In genomic region chr9:65243249-65243648, GRCm38 (mm10) we compare ENCODE assay signal across 16 mouse cellular contexts. TPM values are rescaled to one million over a fixed set of nuclear protein-coding genes. Genes with fewer than 3 reads are reported as not detected.
A peak's percentile ranks its signal among the peaks of the same experiment; 100 is the strongest.
DNase-seq lines count a peak whose midpoint lies in the region; ATAC-seq and TF ChIP-seq lines count a peak whose summit lies in the region.
"Had no signal": no experiment of that assay in that cellular context is flagged by ENCODE, and none has a peak within 500 bp of the region (broad histone marks: within the 10 kb centered on the region; RNA-seq: fewer than 3 reads in every experiment).

No protein-coding gene starts in this region.

- H3K4me2 ChIP-seq in embryonic facial prominence, embryonic 13.5 days: no peak overlapping the region
- H3K4me2 ChIP-seq in kidney, embryonic 14.5 days (replicated peaks; ENCODE audit: low read depth, low read length): no peak overlapping the region
- H3K4me2 ChIP-seq in midbrain, embryonic 11.5 days: no peak overlapping the region
- no peak overlapping the region for H3K4me2 ChIP-seq in midbrain, postnatal 0 days (ENCODE audit: low read depth, low read length, poor library complexity, severe bottlenecking)
- H3K4me2 ChIP-seq in midbrain, embryonic 16.5 days (ENCODE audit: low read length): no peak overlapping the region

- no peaks in the 10 kb centered on the region for H3K27me3 ChIP-seq in embryonic facial prominence, embryonic 13.5 days
- H3K27me3 ChIP-seq in embryonic facial prominence, embryonic 10.5 days (replicated peaks; ENCODE audit: low read depth, poor library complexity, severe bottlenecking): no peaks in the 10 kb centered on the region
- no peaks in the 10 kb centered on the region for H3K27me3 ChIP-seq in kidney, embryonic 14.5 days (ENCODE audit: control insufficient read depth, insufficient read depth, low read length)
- H3K27me3 ChIP-seq in midbrain, embryonic 11.5 days (ENCODE audit: control insufficient read depth, insufficient read depth, low read length): no peaks in the 10 kb centered on the region
- no peaks in the 10 kb centered on the region for H3K27me3 ChIP-seq in midbrain, postnatal 0 days (ENCODE audit: insufficient read depth, low read length)
- H3K27me3 ChIP-seq in midbrain, embryonic 16.5 days (ENCODE audit: control insufficient read depth, insufficient read depth, low read depth, low read length): no peaks in the 10 kb centered on the region

- H3K27ac ChIP-seq in embryonic facial prominence, embryonic 13.5 days: peak overlapping the region; percentile 51; the same call in 1 of the 2 replicates
- H3K27ac ChIP-seq in embryonic facial prominence, embryonic 10.5 days (replicated peaks): no peak overlapping the region
- peak overlapping the region; percentile 38 for H3K27ac ChIP-seq in kidney, embryonic 14.5 days (ENCODE audit: low read depth, low read length)
- peak overlapping the region; percentile 40; the same call in 1 of the 2 replicates for H3K27ac ChIP-seq in midbrain, embryonic 11.5 days (ENCODE audit: low read depth, low read length)
- no peak overlapping the region for H3K27ac ChIP-seq in midbrain, postnatal 0 days (ENCODE audit: low read depth, low read length)
- H3K27ac ChIP-seq in midbrain, embryonic 16.5 days (ENCODE audit: low read length): peak overlapping the region; percentile 17; the same call in 1 of the 2 replicates

- no peak for ATAC-seq in embryonic facial prominence, embryonic 13.5 days (ENCODE audit: insufficient number of reproducible peaks, insufficient read depth, low FRiP score, low TSS enrichment, low read depth)
- no peak for ATAC-seq in kidney, embryonic 14.5 days (ENCODE audit: low FRiP score, low TSS enrichment)
- ATAC-seq in midbrain, embryonic 11.5 days (ENCODE audit: low FRiP score): no peak
- ATAC-seq in midbrain, postnatal 0 days (ENCODE audit: low FRiP score): no peak
- ATAC-seq in midbrain, embryonic 16.5 days: no peak
- ATAC-seq: forebrain, embryonic 14.5 days had no signal

- TF ChIP-seq CTCF in midbrain, postnatal 0 days (IDR thresholded peaks at IDR 0.05): no peak

- H3K9me3 ChIP-seq in embryonic facial prominence, embryonic 13.5 days: no peaks in the 10 kb centered on the region
- H3K9me3 ChIP-seq in embryonic facial prominence, embryonic 10.5 days: no peaks in the 10 kb centered on the region
- no peaks in the 10 kb centered on the region for H3K9me3 ChIP-seq in kidney, embryonic 14.5 days (ENCODE audit: control insufficient read depth, low read length)
- H3K9me3 ChIP-seq in midbrain, embryonic 11.5 days (ENCODE audit: control insufficient read depth, low read length): no peaks in the 10 kb centered on the region
- H3K9me3 ChIP-seq in midbrain, postnatal 0 days (ENCODE audit: low read length): no peaks in the 10 kb centered on the region
- no peaks in the 10 kb centered on the region for H3K9me3 ChIP-seq in midbrain, embryonic 16.5 days (replicated peaks; ENCODE audit: control insufficient read depth, low read length, poor library complexity, severe bottlenecking)
- H3K9me3 ChIP-seq: megakaryocyte, embryonic 14.5 days had no signal

- DNase-seq in embryonic facial prominence, embryonic 10.5 days (ENCODE audit: low spot score): no peak
- DNase-seq in kidney, postnatal 10 days: no peak
- peak; percentile 79 for DNase-seq in midbrain, embryonic 11.5 days (ENCODE audit: low spot score, missing footprints)
- DNase-seq in midbrain, postnatal 0 days (ENCODE audit: low spot score): no peak
- no peak for DNase-seq in layer of hippocampus, adult 9-11 months
- DNase-seq: adrenal gland, postnatal 10 days; cerebellum, postnatal 14 days; gastrocnemius, postnatal 10 days; liver; retina, postnatal 1 day; thymus, adult 18-20 months had no signal

- H3K4me3 ChIP-seq in embryonic facial prominence, embryonic 13.5 days: no peak overlapping the region
- no peak overlapping the region for H3K4me3 ChIP-seq in embryonic facial prominence, embryonic 10.5 days
- no peak overlapping the region for H3K4me3 ChIP-seq in kidney, embryonic 14.5 days (ENCODE audit: low read length)
- no peak overlapping the region for H3K4me3 ChIP-seq in midbrain, embryonic 11.5 days (ENCODE audit: low read depth, low read length)
- no peak overlapping the region for H3K4me3 ChIP-seq in midbrain, postnatal 0 days (ENCODE audit: low read depth, low read length)
- no peak overlapping the region for H3K4me3 ChIP-seq in midbrain, embryonic 16.5 days (ENCODE audit: low read depth, low read length)
- H3K4me3 ChIP-seq: megakaryocyte, embryonic 14.5 days had no signal

- H3K4me1 ChIP-seq in embryonic facial prominence, embryonic 13.5 days: peaks cover 14% of the 10 kb centered on the region
- H3K4me1 ChIP-seq in embryonic facial prominence, embryonic 10.5 days: peaks cover 37% of the 10 kb centered on the region
- H3K4me1 ChIP-seq in kidney, embryonic 14.5 days (ENCODE audit: control insufficient read depth, insufficient read depth, low read length): peaks cover 25% of the 10 kb centered on the region
- H3K4me1 ChIP-seq in midbrain, embryonic 11.5 days (ENCODE audit: control insufficient read depth, insufficient read depth, low read length): peaks cover 4% of the 10 kb centered on the region
- no peaks in the 10 kb centered on the region for H3K4me1 ChIP-seq in midbrain, postnatal 0 days (ENCODE audit: insufficient read depth, low read length)
- no peaks in the 10 kb centered on the region for H3K4me1 ChIP-seq in midbrain, embryonic 16.5 days (ENCODE audit: control insufficient read depth, insufficient read depth, low read length)

- H3K9ac ChIP-seq in embryonic facial prominence, embryonic 13.5 days: no peak overlapping the region
- no peak overlapping the region for H3K9ac ChIP-seq in kidney, embryonic 14.5 days (ENCODE audit: low read depth, low read length)
- no peak overlapping the region for H3K9ac ChIP-seq in midbrain, embryonic 11.5 days (ENCODE audit: low read length)
- H3K9ac ChIP-seq in midbrain, postnatal 0 days (replicated peaks; ENCODE audit: low read length, poor library complexity, severe bottlenecking): no peak overlapping the region
- no peak overlapping the region for H3K9ac ChIP-seq in midbrain, embryonic 16.5 days (ENCODE audit: low read depth, low read length)

- no peaks in the 10 kb centered on the region for H3K36me3 ChIP-seq in embryonic facial prominence, embryonic 13.5 days
- H3K36me3 ChIP-seq in embryonic facial prominence, embryonic 10.5 days (replicated peaks): no peaks in the 10 kb centered on the region
- no peaks in the 10 kb centered on the region for H3K36me3 ChIP-seq in kidney, embryonic 14.5 days (ENCODE audit: control insufficient read depth, insufficient read depth, low read length)
- H3K36me3 ChIP-seq in midbrain, embryonic 11.5 days (ENCODE audit: control insufficient read depth, insufficient read depth, low read length): no peaks in the 10 kb centered on the region
- peaks cover 6% of the 10 kb centered on the region; the same call in 1 of the 2 replicates for H3K36me3 ChIP-seq in midbrain, postnatal 0 days (ENCODE audit: insufficient read depth, low read length)
- no peaks in the 10 kb centered on the region for H3K36me3 ChIP-seq in midbrain, embryonic 16.5 days (ENCODE audit: control insufficient read depth, insufficient read depth, low read length)

- WGBS in embryonic facial prominence, embryonic 13.5 days: 47% methylated on average over 4 of the region's 4 CpGs
- 57% methylated on average over 4 of the region's 4 CpGs for WGBS in embryonic facial prominence, embryonic 10.5 days
- WGBS in kidney, embryonic 14.5 days: 50% methylated on average over 4 of the region's 4 CpGs
- 50% methylated on average over 4 of the region's 4 CpGs for WGBS in midbrain, embryonic 11.5 days
- WGBS in midbrain, postnatal 0 days: 46% methylated on average over 4 of the region's 4 CpGs
- 42% methylated on average over 4 of the region's 4 CpGs for whole genome bisulfite sequencing in midbrain, embryonic 16.5 days

RNA-seq across cellular contexts. Expression of gene Cilp, which starts 21.7 kb away (rescaled TPM):
- polyA plus RNA-seq in embryonic facial prominence, embryonic 13.5 days (2015; fragmentation: Nextera tagmentation; extraction: Ambion mirVana): 0.74 and 1.2 TPM in 2 replicates
- polyA plus RNA-seq in embryonic facial prominence, embryonic 10.5 days (2016; fragmentation: Nextera tagmentation; extraction: Ambion mirVana): 0.05 and 0.15 TPM in 2 replicates
- polyA plus RNA-seq in kidney, embryonic 14.5 days (2014; fragmentation: Nextera tagmentation; extraction: Ambion mirVana): 0.40 and 0.64 TPM in 2 replicates
- 0.12 and 0.16 TPM in 2 replicates for polyA plus RNA-seq in midbrain, embryonic 11.5 days (2014; fragmentation: Nextera tagmentation; extraction: Ambion mirVana)
- total RNA-seq in midbrain, postnatal 0 days (2014; rRNA removed): 0.09 and 0.60 TPM in 2 replicates
- 0.15 TPM in 2 replicates for polyA plus RNA-seq in midbrain, postnatal 0 days (2015; fragmentation: Nextera tagmentation; extraction: Ambion mirVana)
- 0.20 and 0.29 TPM in 2 replicates for polyA plus RNA-seq in midbrain, embryonic 16.5 days (2015; fragmentation: Nextera tagmentation; extraction: Ambion mirVana)

RNA-seq across cellular contexts. Expression of gene Parp16, which starts 48.1 kb away (rescaled TPM):
- polyA plus RNA-seq in embryonic facial prominence, embryonic 13.5 days (2015; fragmentation: Nextera tagmentation; extraction: Ambion mirVana): 7.1 and 8.1 TPM in 2 replicates
- 8.2 and 8.3 TPM in 2 replicates for polyA plus RNA-seq in embryonic facial prominence, embryonic 10.5 days (2016; fragmentation: Nextera tagmentation; extraction: Ambion mirVana)
- 4.7 and 7.9 TPM in 2 replicates for polyA plus RNA-seq in kidney, embryonic 14.5 days (2014; fragmentation: Nextera tagmentation; extraction: Ambion mirVana)
- 5.2 and 6.4 TPM in 2 replicates for polyA plus RNA-seq in midbrain, embryonic 11.5 days (2014; fragmentation: Nextera tagmentation; extraction: Ambion mirVana)
- total RNA-seq in midbrain, postnatal 0 days (2014; rRNA removed): 7.5 and 8.0 TPM in 2 replicates
- polyA plus RNA-seq in midbrain, postnatal 0 days (2015; fragmentation: Nextera tagmentation; extraction: Ambion mirVana): 7.0 and 7.7 TPM in 2 replicates
- 8.5 and 9.0 TPM in 2 replicates for polyA plus RNA-seq in midbrain, embryonic 16.5 days (2015; fragmentation: Nextera tagmentation; extraction: Ambion mirVana)

RNA-seq across cellular contexts. Expression of gene Clpx, which starts 50.8 kb away (rescaled TPM):
- 56.2 TPM in 2 replicates for polyA plus RNA-seq in embryonic facial prominence, embryonic 13.5 days (2015; fragmentation: Nextera tagmentation; extraction: Ambion mirVana)
- polyA plus RNA-seq in embryonic facial prominence, embryonic 10.5 days (2016; fragmentation: Nextera tagmentation; extraction: Ambion mirVana): 48.3 and 50.9 TPM in 2 replicates
- polyA plus RNA-seq in kidney, embryonic 14.5 days (2014; fragmentation: Nextera tagmentation; extraction: Ambion mirVana): 38.9 and 51.1 TPM in 2 replicates
- 45.8 and 54.3 TPM in 2 replicates for polyA plus RNA-seq in midbrain, embryonic 11.5 days (2014; fragmentation: Nextera tagmentation; extraction: Ambion mirVana)
- 20.6 and 30.4 TPM in 2 replicates for total RNA-seq in midbrain, postnatal 0 days (2014; rRNA removed)
- 36.3 and 40.1 TPM in 2 replicates for polyA plus RNA-seq in midbrain, postnatal 0 days (2015; fragmentation: Nextera tagmentation; extraction: Ambion mirVana)
- polyA plus RNA-seq in midbrain, embryonic 16.5 days (2015; fragmentation: Nextera tagmentation; extraction: Ambion mirVana): 38.0 and 42.2 TPM in 2 replicates

Comparison
In these comparisons a context has a peak if more than half of its experiments do, and no peak if none do; other contexts are left out.
1. H3K27ac ChIP-seq: peak in embryonic facial prominence, embryonic 13.5 days (single experiment), kidney, embryonic 14.5 days (single experiment), midbrain, embryonic 11.5 days (single experiment) and midbrain, embryonic 16.5 days (single experiment); none in embryonic facial prominence, embryonic 10.5 days (single experiment) and midbrain, postnatal 0 days (single experiment).